Mouse (Mus musculus): ENCODE data around the gene Nrarp. TPM values are rescaled to one million over a fixed set of nuclear protein-coding genes. Genes with fewer than 3 reads are reported as not detected.

The Nrarp gene
- polyA plus RNA-seq, 1 experiment from 2014 or later, result 65.8 TPM

GRCm38 (mm10) chr2:25227406-25227805, 46.8 kb downstream of the Nrarp start:
- Histone ChIP-seq H3K4me3 (no peak overlapping the region), H3K4me1 (peaks cover 31% of the 10 kb centered on the region), H3K36me3 (peaks cover 13% of the 10 kb centered on the region), H3K27me3 (ENCODE audit: low read depth, poor library complexity, severe bottlenecking) (0 out of 2 replicates have a peak, but pooled peaks cover 16% of the 10 kb centered on the region), H3K9me3 (replicated peaks) (no peaks in the 10 kb centered on the region), H3K27ac (replicated peaks) (no peak overlapping the region)
- no peak for DNase-seq (ENCODE audit: low spot score)
- WGBS, result 98% methylated on average over 4 of the region's 4 CpGs

DNA sequence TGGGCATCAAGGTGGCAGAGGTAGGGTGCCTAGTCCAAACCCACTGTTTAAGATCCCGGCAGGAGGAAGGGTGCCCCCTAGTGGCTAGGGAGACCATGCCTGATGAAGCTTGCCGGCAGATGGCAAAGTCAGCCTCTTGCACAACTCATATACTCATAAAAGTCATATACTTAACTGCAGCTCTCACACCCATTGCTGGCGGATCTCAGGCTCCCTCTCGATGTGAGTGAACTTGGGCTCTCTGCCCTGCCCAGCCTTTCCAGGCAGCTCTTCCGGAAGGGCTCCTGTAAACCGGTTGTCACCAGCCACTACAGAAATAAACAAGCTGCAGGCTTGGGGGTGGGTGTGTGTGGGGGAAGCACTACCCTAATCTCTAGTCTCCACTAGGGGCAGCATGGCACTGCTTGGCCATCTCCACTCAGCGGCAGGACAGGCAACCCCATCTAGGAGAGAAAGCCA, 47.9 kb downstream of the Nrarp start:
- Histone ChIP-seq H3K27me3 (ENCODE audit: low read depth, poor library complexity, severe bottlenecking) (0 out of 2 replicates have a peak, but pooled peaks cover 16% of the 10 kb centered on the region), H3K9me3 (replicated peaks) (no peaks in the 10 kb centered on the region), H3K36me3 (peaks cover 5% of the 10 kb centered on the region; the same call in 1 of the 2 replicates), H3K4me3 (peak overlapping the region; percentile 41), H3K27ac (replicated peaks) (peak overlapping the region; percentile 77), H3K4me1 (peaks cover 25% of the 10 kb centered on the region)
- WGBS, result under 1% methylated on average over 7 of the region's 7 CpGs
- peak; percentile 83 for DNase-seq (ENCODE audit: low spot score)

GRCm38 (mm10) chr2:25228995-25229530, 48.5 kb downstream of the Nrarp start:
- no peaks in the 10 kb centered on the region for H3K9me3 ChIP-seq (replicated peaks)
- no peak for DNase-seq (ENCODE audit: low spot score)
- peak overlapping the region; percentile 41 for H3K4me3 ChIP-seq
- WGBS, result 72% methylated on average over 6 of the region's 6 CpGs
- no peaks in the 10 kb centered on the region for H3K36me3 ChIP-seq
- H3K27ac ChIP-seq (replicated peaks), result peak overlapping the region; percentile 77
- 0 out of 2 replicates have a peak, but pooled peaks cover 16% of the 10 kb centered on the region for H3K27me3 ChIP-seq (ENCODE audit: low read depth, poor library complexity, severe bottlenecking)
- peaks cover 20% of the 10 kb centered on the region for H3K4me1 ChIP-seq

- no peak overlapping the region for H3K4me3 ChIP-seq
- 85% methylated on average over 5 of the region's 5 CpGs for WGBS
- no peak overlapping the region for H3K27ac ChIP-seq (replicated peaks)
- no peaks in the 10 kb centered on the region for H3K36me3 ChIP-seq
- no peak for DNase-seq (ENCODE audit: low spot score)
- H3K4me1 ChIP-seq, result peaks cover 20% of the 10 kb centered on the region
- no peaks in the 10 kb centered on the region for H3K9me3 ChIP-seq (replicated peaks)
- 0 out of 2 replicates have a peak, but pooled peaks cover 16% of the 10 kb centered on the region for H3K27me3 ChIP-seq (ENCODE audit: low read depth, poor library complexity, severe bottlenecking)
Measured at GRCm38 (mm10) chr2:25229582-25229981, 49.0 kb downstream of the Nrarp start.

DNA sequence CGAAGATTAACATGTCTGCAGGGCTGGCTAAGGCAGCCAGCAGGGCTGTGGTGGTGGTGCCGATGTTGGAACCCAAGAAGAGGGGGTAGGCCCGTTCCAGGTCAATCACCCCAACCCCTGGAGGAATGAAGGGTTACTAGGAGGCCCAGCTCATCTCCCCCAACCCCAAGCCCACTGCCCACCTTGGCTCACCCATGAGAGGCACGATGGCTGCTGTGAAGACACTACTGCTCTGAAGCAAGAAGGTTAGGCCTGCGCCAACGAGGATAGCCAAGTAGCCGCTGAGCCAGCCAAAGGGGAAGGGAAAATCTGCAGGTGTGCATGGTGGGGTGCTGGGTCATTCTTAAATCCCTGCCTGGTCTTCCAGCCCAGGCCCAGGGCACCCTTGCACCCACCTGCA, 50.0 kb downstream of the Nrarp start:
- Histone ChIP-seq H3K4me3 (no peak overlapping the region), H3K27ac (replicated peaks) (0 out of 2 replicates have a peak overlapping the region, but pooled peaks have one; percentile 15), H3K9me3 (replicated peaks) (no peaks in the 10 kb centered on the region), H3K36me3 (no peaks in the 10 kb centered on the region), H3K4me1 (peaks cover 16% of the 10 kb centered on the region), H3K27me3 (ENCODE audit: low read depth, poor library complexity, severe bottlenecking) (0 out of 2 replicates have a peak, but pooled peaks cover 16% of the 10 kb centered on the region)
- no peak for DNase-seq (ENCODE audit: low spot score)
- 87% methylated on average over 7 of the region's 7 CpGs for WGBS

GRCm38 (mm10) chr2:25231038-25231437, 50.5 kb downstream of the Nrarp start:
- H3K9me3 ChIP-seq (replicated peaks), result no peaks in the 10 kb centered on the region
- DNase-seq (ENCODE audit: low spot score), result no peak
- H3K27me3 ChIP-seq (ENCODE audit: low read depth, poor library complexity, severe bottlenecking), result 0 out of 2 replicates have a peak, but pooled peaks cover 16% of the 10 kb centered on the region
- H3K4me3 ChIP-seq, result no peak overlapping the region
- H3K36me3 ChIP-seq, result no peaks in the 10 kb centered on the region
- H3K27ac ChIP-seq (replicated peaks), result 0 out of 2 replicates have a peak overlapping the region, but pooled peaks have one; percentile 15
- 50% methylated on average over 12 of the region's 12 CpGs for WGBS
- H3K4me1 ChIP-seq, result peaks cover 11% of the 10 kb centered on the region

Other genes starting within 250 kb of the Nrarp start
- 16.0 and 16.2 TPM in 2 replicates for gene Arrdc1, start 245.5 kb upstream of the Nrarp start, polyA plus RNA-seq (2016; fragmentation: Nextera tagmentation; extraction: Ambion mirVana)
- gene Zmynd19, start 231.0 kb upstream of the Nrarp start, polyA plus RNA-seq (2016; fragmentation: Nextera tagmentation; extraction: Ambion mirVana), result 22.8 and 23.2 TPM in 2 replicates
- 33.9 and 36.3 TPM in 2 replicates for gene Dph7, start 218.4 kb upstream of the Nrarp start, polyA plus RNA-seq (2016; fragmentation: Nextera tagmentation; extraction: Ambion mirVana)
- 139 and 143 TPM in 2 replicates for gene Mrpl41, start 205.7 kb upstream of the Nrarp start, polyA plus RNA-seq (2016; fragmentation: Nextera tagmentation; extraction: Ambion mirVana)
- 5.0 and 5.3 TPM in 2 replicates for gene Pnpla7, start 204.7 kb upstream of the Nrarp start, polyA plus RNA-seq (2016; fragmentation: Nextera tagmentation; extraction: Ambion mirVana)
- gene Nsmf, start 126.4 kb upstream of the Nrarp start, polyA plus RNA-seq (2016; fragmentation: Nextera tagmentation; extraction: Ambion mirVana), result 66.4 and 84.9 TPM in 2 replicates
- not detected in 2 replicates for gene Entpd8, start 100.5 kb upstream of the Nrarp start, polyA plus RNA-seq (2016; fragmentation: Nextera tagmentation; extraction: Ambion mirVana)
- 0.09 TPM in 1 of 2 replicates, not detected in the other for gene Noxa1, start 85.6 kb upstream of the Nrarp start, polyA plus RNA-seq (2016; fragmentation: Nextera tagmentation; extraction: Ambion mirVana)
- gene Tor4a, start 16.1 kb downstream of the Nrarp start, polyA plus RNA-seq (2016; fragmentation: Nextera tagmentation; extraction: Ambion mirVana), result 1.3 and 1.9 TPM in 2 replicates
- 131 and 140 TPM in 2 replicates for gene Nelfb, start 30.7 kb downstream of the Nrarp start, polyA plus RNA-seq (2016; fragmentation: Nextera tagmentation; extraction: Ambion mirVana)
- not detected in 2 replicates for gene Stpg3, start 33.9 kb downstream of the Nrarp start, polyA plus RNA-seq (2016; fragmentation: Nextera tagmentation; extraction: Ambion mirVana)
- 0.62 TPM in 1 of 2 replicates, not detected in the other for gene Fam166a, start 38.0 kb downstream of the Nrarp start, polyA plus RNA-seq (2016; fragmentation: Nextera tagmentation; extraction: Ambion mirVana)
- gene Tubb4b, start 43.9 kb downstream of the Nrarp start, polyA plus RNA-seq (2016; fragmentation: Nextera tagmentation; extraction: Ambion mirVana), result 682 and 743 TPM in 2 replicates
- not detected in 2 replicates for gene Slc34a3, start 53.6 kb downstream of the Nrarp start, polyA plus RNA-seq (2016; fragmentation: Nextera tagmentation; extraction: Ambion mirVana)
- not detected in 2 replicates for gene Rnf224, start 56.0 kb downstream of the Nrarp start, polyA plus RNA-seq (2016; fragmentation: Nextera tagmentation; extraction: Ambion mirVana)
- gene Rnf208, start 61.5 kb downstream of the Nrarp start, polyA plus RNA-seq (2016; fragmentation: Nextera tagmentation; extraction: Ambion mirVana), result 28.3 and 32.0 TPM in 2 replicates
- 0.21 and 0.22 TPM in 2 replicates for gene Cysrt1, start 61.7 kb downstream of the Nrarp start, polyA plus RNA-seq (2016; fragmentation: Nextera tagmentation; extraction: Ambion mirVana)
- 7.2 and 8.6 TPM in 2 replicates for gene AL732309.1, start 66.1 kb downstream of the Nrarp start, polyA plus RNA-seq (2016; fragmentation: Nextera tagmentation; extraction: Ambion mirVana)
- gene Tmem203, start 74.7 kb downstream of the Nrarp start, polyA plus RNA-seq (2016; fragmentation: Nextera tagmentation; extraction: Ambion mirVana), result 19.1 and 20.2 TPM in 2 replicates
- gene Tprn, start 81.9 kb downstream of the Nrarp start, polyA plus RNA-seq (2016; fragmentation: Nextera tagmentation; extraction: Ambion mirVana), result 7.5 and 7.8 TPM in 2 replicates
- gene Ssna1, start 91.7 kb downstream of the Nrarp start, polyA plus RNA-seq (2016; fragmentation: Nextera tagmentation; extraction: Ambion mirVana), result 243 and 252 TPM in 2 replicates
- 141 and 153 TPM in 2 replicates for gene Anapc2, start 91.7 kb downstream of the Nrarp start, polyA plus RNA-seq (2016; fragmentation: Nextera tagmentation; extraction: Ambion mirVana)
- not detected in 2 replicates for gene Tmem210, start 107.4 kb downstream of the Nrarp start, polyA plus RNA-seq (2016; fragmentation: Nextera tagmentation; extraction: Ambion mirVana)
- not detected in 2 replicates for gene Lrrc26, start 109.2 kb downstream of the Nrarp start, polyA plus RNA-seq (2016; fragmentation: Nextera tagmentation; extraction: Ambion mirVana)
- gene Grin1, start 138.4 kb downstream of the Nrarp start, polyA plus RNA-seq (2016; fragmentation: Nextera tagmentation; extraction: Ambion mirVana), result 1.5 and 1.8 TPM in 2 replicates
- 55.6 and 62.8 TPM in 2 replicates for gene Man1b1, start 151.6 kb downstream of the Nrarp start, polyA plus RNA-seq (2016; fragmentation: Nextera tagmentation; extraction: Ambion mirVana)
- gene Dpp7, start 175.6 kb downstream of the Nrarp start, polyA plus RNA-seq (2016; fragmentation: Nextera tagmentation; extraction: Ambion mirVana), result 16.2 and 20.2 TPM in 2 replicates
- 6.0 and 8.4 TPM in 2 replicates for gene Uap1l1, start 184.9 kb downstream of the Nrarp start, polyA plus RNA-seq (2016; fragmentation: Nextera tagmentation; extraction: Ambion mirVana)
- gene Sapcd2, start 191.6 kb downstream of the Nrarp start, polyA plus RNA-seq (2016; fragmentation: Nextera tagmentation; extraction: Ambion mirVana), result 73.4 and 86.4 TPM in 2 replicates
- 0.26 TPM in 1 of 2 replicates, not detected in the other for gene Entpd2, start 215.1 kb downstream of the Nrarp start, polyA plus RNA-seq (2016; fragmentation: Nextera tagmentation; extraction: Ambion mirVana)
- gene Npdc1, start 218.6 kb downstream of the Nrarp start, polyA plus RNA-seq (2016; fragmentation: Nextera tagmentation; extraction: Ambion mirVana), result 80.6 and 125 TPM in 2 replicates
- gene Fut7, start 242.5 kb downstream of the Nrarp start, polyA plus RNA-seq (2016; fragmentation: Nextera tagmentation; extraction: Ambion mirVana), result not detected in 2 replicates
- gene Abca2, start 247.9 kb downstream of the Nrarp start, polyA plus RNA-seq (2016; fragmentation: Nextera tagmentation; extraction: Ambion mirVana), result 6.2 and 8.1 TPM in 2 replicates

Data from midbrain, embryonic 10.5 days (tissue).